Mouse (Mus musculus) myocyte (in vitro differentiated cells): ENCODE results near the gene Ttf1.

Experiments
- CEBPB ChIP-seq: IDR thresholded peaks from 2 replicates; pipeline ENCODE4 v1.6.1; 2011; ENCODE audit warnings: mild to moderate bottlenecking, moderate library complexity; ENCODE audit not compliant: poor library complexity, insufficient read depth, severe bottlenecking
- E2F4 ChIP-seq: IDR thresholded peaks from one replicate; pipeline ENCODE4 v1.6.1; 2011; ENCODE audit warnings: mild to moderate bottlenecking, control low read depth, moderate library complexity; ENCODE audit not compliant: insufficient read depth
- MAX ChIP-seq: IDR thresholded peaks from one replicate; pipeline ENCODE4 v1.6.1; 2011; ENCODE audit warnings: low read depth, mild to moderate bottlenecking, control low read depth
- MYOG ChIP-seq, 3 experiments: IDR thresholded peaks; one replicate each; pipeline ENCODE4 v1.6.1; 2011; ENCODE audit warnings: control low read depth in 2 of 3, low read depth in 2 of 3, mild to moderate bottlenecking in 2 of 3; ENCODE audit not compliant: insufficient read length in 2 of 3, control insufficient read depth in 1 of 3, insufficient read depth in 1 of 3
- POLR2A ChIP-seq: IDR thresholded peaks from one replicate; pipeline ENCODE4 v1.6.1; 2011; ENCODE audit warnings: low read depth, mild to moderate bottlenecking, control low read depth, moderate library complexity; ENCODE audit not compliant: insufficient read length
- POLR2AphosphoS2 ChIP-seq: IDR thresholded peaks from one replicate; pipeline ENCODE4 v1.6.1; 2011; ENCODE audit warnings: low read depth, control low read depth; ENCODE audit not compliant: insufficient read length
- TCF3 ChIP-seq: IDR thresholded peaks from one replicate; pipeline ENCODE4 v1.6.1; 2011; ENCODE audit warnings: low read depth, control low read depth; ENCODE audit not compliant: insufficient read length
- USF1 ChIP-seq: IDR thresholded peaks from one replicate; pipeline ENCODE4 v1.6.1; 2011; ENCODE audit warnings: low read depth, mild to moderate bottlenecking, control low read depth, moderate library complexity

GRCm38 (mm10) chr2:29042124-29042523 is 17.9 kb upstream of the Ttf1 start:
- no peak for TF ChIP-seq USF1
- no peak for TF ChIP-seq E2F4
- no peak for TF ChIP-seq POLR2A
- TF ChIP-seq POLR2AphosphoS2 = no peak
- TF ChIP-seq MAX = no peak
- no peak for TF ChIP-seq TCF3
- no peak for TF ChIP-seq MYOG (IDR thresholded peaks at IDR 0.05; ENCODE audit: control insufficient read depth in 1 of 3, insufficient read depth in 1 of 3, insufficient read length in 2 of 3, low read depth in 2 of 3)
- TF ChIP-seq CEBPB = no peak
